Mouse (Mus musculus): ENCODE data around the gene Hmgcs1. TPM values are rescaled to one million over a fixed set of nuclear protein-coding genes. Genes with fewer than 3 reads are reported as not detected.
A peak's percentile ranks its signal among the peaks of the same experiment; 100 is the strongest.

Gene Hmgcs1
- polyA plus RNA-seq, 1 experiment from 2014 or later, result 161 TPM

- ATAC-seq (ENCODE audit: low FRiP score, low TSS enrichment), result peak; percentile 73
- WGBS, result 2% methylated on average over 16 of the region's 16 CpGs
Measured at GRCm38 (mm10) chr13:119755141-119755547, 65.0 kb downstream of the Hmgcs1 start.

DNA sequence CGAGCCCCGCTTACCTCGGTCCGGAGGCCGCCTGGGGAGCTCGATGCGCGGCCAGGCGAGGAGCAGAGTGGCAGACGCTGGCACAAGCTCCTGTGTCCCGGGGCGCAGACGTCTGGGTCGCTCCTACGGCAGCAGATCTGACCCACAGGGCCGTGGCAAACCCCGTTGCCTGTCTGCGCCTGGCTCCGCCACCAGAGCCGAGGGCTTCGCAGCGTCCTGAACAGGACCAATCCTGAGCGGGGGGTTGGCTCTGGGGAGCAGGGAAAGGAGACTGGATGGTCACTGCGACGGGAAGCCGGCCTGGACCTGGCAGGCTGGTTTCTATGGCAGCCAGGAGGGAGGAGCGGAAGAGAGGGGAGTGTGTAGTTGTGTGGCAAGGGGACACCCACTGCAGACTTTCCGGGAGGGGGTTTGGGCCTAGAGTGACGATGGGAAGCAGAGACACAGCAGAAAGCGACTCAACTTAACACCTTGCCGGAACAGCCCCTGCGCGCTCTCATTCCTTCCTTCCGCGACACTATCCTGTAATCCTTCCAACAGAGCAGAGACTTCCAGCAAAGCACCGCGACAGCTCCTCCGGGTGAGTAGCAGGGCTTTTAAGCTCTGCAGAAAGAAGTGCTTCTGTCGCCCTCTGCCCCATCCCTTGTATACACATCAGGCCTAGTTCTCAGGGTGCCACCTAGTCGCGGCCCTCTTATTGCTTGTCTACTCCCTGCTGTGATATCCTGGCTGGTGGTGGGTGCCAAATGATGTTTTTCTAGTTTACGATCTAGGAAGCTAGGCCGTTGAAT, 65.7 kb downstream of the Hmgcs1 start, which contains the start of gene Nim1k:
Gene Nim1k, minus strand, starts transcription at position 202 of the 791 bp plus-strand sequence.
- peak within 1 kb of the TSS; percentile 95 for H3K4me2 ChIP-seq (replicated peaks; ENCODE audit: low read depth, low read length)
- no peaks in the 10 kb centered on the region for H3K9me3 ChIP-seq (ENCODE audit: control insufficient read depth, low read length)
- ATAC-seq (ENCODE audit: low FRiP score, low TSS enrichment), result peak; percentile 98
- under 1% methylated on average over 43 of the region's 43 CpGs for WGBS
- peak within 1 kb of the TSS; percentile 65 for H3K9ac ChIP-seq (ENCODE audit: low read depth, low read length)
- H3K4me3 ChIP-seq (ENCODE audit: low read length), result peak within 1 kb of the TSS; percentile 59
- peak within 1 kb of the TSS; percentile 20; the same call in 1 of the 2 replicates for H3K27ac ChIP-seq (ENCODE audit: low read depth, low read length)
- H3K27me3 ChIP-seq (ENCODE audit: control insufficient read depth, insufficient read depth, low read length), result no peaks in the 10 kb centered on the region
- H3K36me3 ChIP-seq (ENCODE audit: control insufficient read depth, insufficient read depth, low read length), result 0 out of 2 replicates have a peak, but pooled peaks cover under 1% of the 10 kb centered on the region
- H3K4me1 ChIP-seq (ENCODE audit: control insufficient read depth, insufficient read depth, low read length), result peaks cover 7% of the 10 kb centered on the region; the same call in 1 of the 2 replicates

More at GRCm38 (mm10) chr13:119755141-119755547, 65.0 kb downstream of the Hmgcs1 start:
- Histone ChIP-seq H3K27ac (ENCODE audit: low read depth, low read length) (no peak overlapping the region), H3K4me2 (replicated peaks; ENCODE audit: low read depth, low read length) (peak overlapping the region; percentile 95), H3K4me1 (ENCODE audit: control insufficient read depth, insufficient read depth, low read length) (peaks cover 7% of the 10 kb centered on the region; the same call in 1 of the 2 replicates), H3K9me3 (ENCODE audit: control insufficient read depth, low read length) (no peaks in the 10 kb centered on the region), H3K36me3 (ENCODE audit: control insufficient read depth, insufficient read depth, low read length) (no peaks in the 10 kb centered on the region), H3K27me3 (ENCODE audit: control insufficient read depth, insufficient read depth, low read length) (no peaks in the 10 kb centered on the region), H3K4me3 (ENCODE audit: low read length) (peak overlapping the region; percentile 59), H3K9ac (ENCODE audit: low read depth, low read length) (peak overlapping the region; percentile 65)

GRCm38 (mm10) chr13:119756831-119757230, 66.7 kb downstream of the Hmgcs1 start:
- no peaks in the 10 kb centered on the region for H3K9me3 ChIP-seq (ENCODE audit: control insufficient read depth, low read length)
- H3K27ac ChIP-seq (ENCODE audit: low read depth, low read length), result no peak overlapping the region
- H3K9ac ChIP-seq (ENCODE audit: low read depth, low read length), result no peak overlapping the region
- WGBS, result 30% methylated on average over 5 of the region's 5 CpGs
- no peak overlapping the region for H3K4me3 ChIP-seq (ENCODE audit: low read length)
- no peak overlapping the region; the same call in 1 of the 2 replicates for H3K4me2 ChIP-seq (replicated peaks; ENCODE audit: low read depth, low read length)
- H3K36me3 ChIP-seq (ENCODE audit: control insufficient read depth, insufficient read depth, low read length), result peaks cover 6% of the 10 kb centered on the region; the same call in 1 of the 2 replicates
- peaks cover 7% of the 10 kb centered on the region; the same call in 1 of the 2 replicates for H3K4me1 ChIP-seq (ENCODE audit: control insufficient read depth, insufficient read depth, low read length)
- no peaks in the 10 kb centered on the region for H3K27me3 ChIP-seq (ENCODE audit: control insufficient read depth, insufficient read depth, low read length)
- ATAC-seq (ENCODE audit: low FRiP score, low TSS enrichment), result no peak

Other genes starting within 250 kb of the Hmgcs1 start
- gene 4833420G17Rik, start 227.6 kb upstream of the Hmgcs1 start, polyA plus RNA-seq (2014; fragmentation: Nextera tagmentation; extraction: Ambion mirVana), result 56.7 and 74.0 TPM in 2 replicates
- 1.3 and 2.2 TPM in 2 replicates for gene Tmem267, start 202.3 kb upstream of the Hmgcs1 start, polyA plus RNA-seq (2014; fragmentation: Nextera tagmentation; extraction: Ambion mirVana)
- 1.2 and 2.1 TPM in 2 replicates for gene 3110070M22Rik, start 202.0 kb upstream of the Hmgcs1 start, polyA plus RNA-seq (2014; fragmentation: Nextera tagmentation; extraction: Ambion mirVana)
- gene Ccl28, start 66.6 kb upstream of the Hmgcs1 start, polyA plus RNA-seq (2014; fragmentation: Nextera tagmentation; extraction: Ambion mirVana), result 0.13 TPM in 1 of 2 replicates, not detected in the other
- 0.74 and 1.1 TPM in 2 replicates for gene Nim1k, start 65.5 kb downstream of the Hmgcs1 start, polyA plus RNA-seq (2014; fragmentation: Nextera tagmentation; extraction: Ambion mirVana)
- gene Zfp131, start 100.5 kb downstream of the Hmgcs1 start, polyA plus RNA-seq (2014; fragmentation: Nextera tagmentation; extraction: Ambion mirVana), result 41.7 and 43.8 TPM in 2 replicates
- not detected in 2 replicates for gene AF067063, start 139.8 kb downstream of the Hmgcs1 start, polyA plus RNA-seq (2014; fragmentation: Nextera tagmentation; extraction: Ambion mirVana)
- not detected in 2 replicates for gene D13Ertd608e, start 145.6 kb downstream of the Hmgcs1 start, polyA plus RNA-seq (2014; fragmentation: Nextera tagmentation; extraction: Ambion mirVana)
- gene Tcstv1, start 204.4 kb downstream of the Hmgcs1 start, polyA plus RNA-seq (2014; fragmentation: Nextera tagmentation; extraction: Ambion mirVana), result not detected in 2 replicates
- not detected in 2 replicates for gene Gm21761, start 238.9 kb downstream of the Hmgcs1 start, polyA plus RNA-seq (2014; fragmentation: Nextera tagmentation; extraction: Ambion mirVana)

Measured in kidney, embryonic 14.5 days (tissue).